Mouse (Mus musculus): Measurements from ENCODE around the gene Cspg4.

- TF ChIP-seq CTCF (IDR thresholded peaks at IDR 0.05) (no peak), EP300 (IDR thresholded peaks at IDR 0.05) (no peak)
Observed at GRCm38 (mm10) chr9:56873097-56873496, 8.3 kb downstream of the Cspg4 start.

Data from lung, postnatal 0 days (tissue).